Mouse (Mus musculus): ENCODE data around the gene Ccdc124. TPM values are rescaled to one million over a fixed set of nuclear protein-coding genes. Genes with fewer than 3 reads are reported as not detected.
"Not testable (repeated sequence)": the region's sequence is repeated elsewhere in the genome, so short reads cannot be mapped to it uniquely, and the experiment has no call there.

Ccdc124 gene
- polyA plus RNA-seq, 1 experiment from 2014 or later, result 165 TPM

GRCm38 (mm10) chr8:70897681-70898413 lies 24.1 kb upstream of the Ccdc124 start:
- peaks cover 3% of the 10 kb centered on the region for H3K4me1 ChIP-seq (replicated peaks; ENCODE audit: control insufficient read depth, insufficient read depth, low read length)
- peak overlapping the region; percentile 70 for H3K9ac ChIP-seq (ENCODE audit: low read length)
- peak overlapping the region; percentile 58 for H3K27ac ChIP-seq (ENCODE audit: low read depth, low read length)
- DNase-seq (ENCODE audit: low spot score) (peak; percentile 93), ATAC-seq (replicated peaks; ENCODE audit: low FRiP score) (peak; percentile 68)
- under 1% methylated on average over 20 of the region's 20 CpGs for WGBS
- no peaks in the 10 kb centered on the region for H3K9me3 ChIP-seq (ENCODE audit: control insufficient read depth, low read length)
- H3K4me2 ChIP-seq (ENCODE audit: low read depth, low read length, severe bottlenecking), result peak overlapping the region; percentile 70
- peak overlapping the region; percentile 71 for H3K4me3 ChIP-seq (ENCODE audit: low read depth, low read length)
- peaks cover 7% of the 10 kb centered on the region for H3K36me3 ChIP-seq (ENCODE audit: control insufficient read depth, insufficient read depth, low read length)
- peaks cover 7% of the 10 kb centered on the region for H3K27me3 ChIP-seq (ENCODE audit: control insufficient read depth, insufficient read depth, low read length)

DNA sequence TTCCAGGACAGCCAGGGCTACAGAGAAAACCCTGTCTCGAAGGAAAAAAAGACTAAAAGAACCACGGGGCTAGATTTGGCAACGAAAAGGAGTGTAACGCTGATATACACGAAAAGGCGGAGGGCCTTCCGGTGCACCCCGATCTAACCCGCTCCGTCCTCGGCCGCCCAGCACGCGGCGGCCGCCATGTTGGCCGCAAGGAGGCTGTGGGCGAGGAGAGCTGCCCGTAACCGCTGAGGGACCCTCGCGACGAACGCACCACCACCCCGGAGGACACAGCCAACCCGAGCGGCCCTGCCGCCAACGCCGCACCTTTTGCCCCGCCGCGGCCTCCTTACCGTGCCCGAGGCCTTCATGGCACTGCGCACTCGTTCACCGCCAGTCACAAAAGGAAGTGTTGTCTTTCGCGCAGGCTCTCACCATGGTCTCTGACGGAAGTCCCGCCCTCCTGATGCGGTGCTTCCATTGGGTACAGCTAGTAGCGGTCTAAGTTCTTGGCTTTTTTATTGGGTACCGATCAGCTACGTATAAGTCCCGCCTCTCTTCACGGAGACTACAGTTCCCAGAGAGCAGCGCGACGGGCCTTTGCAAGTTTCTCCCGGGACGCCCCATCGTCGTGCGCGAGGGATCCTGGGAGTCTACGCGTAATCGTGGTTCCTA lies 23.4 kb upstream of the Ccdc124 start, which contains the start of gene Rpl18a:
TSS of gene Rpl18a (minus strand) at position 392 of the 660 bp plus-strand sequence.
- peaks cover 10% of the 10 kb centered on the region for H3K4me1 ChIP-seq (replicated peaks; ENCODE audit: control insufficient read depth, insufficient read depth, low read length)
- H3K4me3 ChIP-seq (ENCODE audit: low read depth, low read length), result peak within 1 kb of the TSS; percentile 71
- H3K36me3 ChIP-seq (ENCODE audit: control insufficient read depth, insufficient read depth, low read length), result peaks cover 7% of the 10 kb centered on the region
- H3K4me2 ChIP-seq (ENCODE audit: low read depth, low read length, severe bottlenecking), result peak within 1 kb of the TSS; percentile 84
- H3K9ac ChIP-seq (ENCODE audit: low read length), result peak within 1 kb of the TSS; percentile 94
- ATAC-seq (replicated peaks; ENCODE audit: low FRiP score), result peak; percentile 97
- no peaks in the 10 kb centered on the region for H3K9me3 ChIP-seq (ENCODE audit: control insufficient read depth, low read length)
- H3K27ac ChIP-seq (ENCODE audit: low read depth, low read length), result peak within 1 kb of the TSS; percentile 58
- peaks cover 14% of the 10 kb centered on the region for H3K27me3 ChIP-seq (ENCODE audit: control insufficient read depth, insufficient read depth, low read length)
- DNase-seq (ENCODE audit: low spot score), result peak; percentile 95
- WGBS, result under 1% methylated on average over 60 of the region's 60 CpGs

DNA sequence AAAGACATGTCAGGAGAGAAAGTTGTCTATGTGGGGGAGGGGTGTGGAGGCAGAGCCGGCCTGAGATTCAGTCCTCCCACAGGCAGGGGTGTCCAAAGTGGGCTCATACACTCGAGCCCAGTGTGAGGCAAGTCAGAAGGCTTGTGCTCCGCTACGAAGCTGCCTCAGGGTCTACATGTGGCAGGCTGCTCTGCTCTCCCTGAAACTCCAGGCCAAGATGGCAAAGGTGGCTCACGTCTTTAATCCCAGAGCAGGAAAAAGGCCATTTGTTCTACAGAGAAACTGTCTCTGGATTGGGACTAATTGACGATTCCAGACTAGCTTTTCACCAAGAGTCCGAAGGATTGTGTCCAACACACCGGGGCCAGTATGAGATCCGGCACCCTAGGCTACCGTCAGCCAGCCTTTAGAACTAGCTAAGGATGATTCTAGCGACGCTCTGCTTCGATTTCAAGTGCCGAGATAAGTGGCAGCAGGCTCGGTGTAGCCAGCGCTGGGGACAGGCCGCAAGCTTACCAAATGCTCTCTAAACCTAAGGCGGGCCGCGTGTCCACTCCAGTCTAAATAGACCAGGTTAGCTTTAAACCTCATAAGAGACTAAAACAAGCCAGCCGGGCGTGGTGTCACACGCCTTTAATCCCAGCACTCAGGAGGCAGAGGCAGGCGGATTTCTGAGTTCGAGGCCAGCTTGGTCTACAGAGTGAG lies 22.7 kb upstream of the Ccdc124 start:
- Histone ChIP-seq H3K27ac (ENCODE audit: low read depth, low read length) (no peak overlapping the region), H3K9me3 (ENCODE audit: control insufficient read depth, low read length) (no peaks in the 10 kb centered on the region), H3K4me3 (ENCODE audit: low read depth, low read length) (peak overlapping the region; percentile 71), H3K4me2 (ENCODE audit: low read depth, low read length, severe bottlenecking) (peak overlapping the region; percentile 84), H3K36me3 (ENCODE audit: control insufficient read depth, insufficient read depth, low read length) (peaks cover 7% of the 10 kb centered on the region), H3K27me3 (ENCODE audit: control insufficient read depth, insufficient read depth, low read length) (peaks cover 21% of the 10 kb centered on the region), H3K9ac (ENCODE audit: low read length) (peak overlapping the region; percentile 94), H3K4me1 (replicated peaks; ENCODE audit: control insufficient read depth, insufficient read depth, low read length) (peaks cover 12% of the 10 kb centered on the region)
- peak; percentile 57 for DNase-seq (ENCODE audit: low spot score)
- 5% methylated on average over 25 of the region's 25 CpGs for WGBS
- ATAC-seq (replicated peaks; ENCODE audit: low FRiP score), result no peak

- ATAC-seq (replicated peaks; ENCODE audit: low FRiP score); H3K27ac ChIP-seq (ENCODE audit: low read depth, low read length): not testable (repeated sequence)
These were observed 22.0 kb upstream of the Ccdc124 start for GRCm38 (mm10) chr8:70895571-70896259.

GRCm38 (mm10) chr8:70894771-70895545 lies 21.2 kb upstream of the Ccdc124 start:
- ATAC-seq (replicated peaks; ENCODE audit: low FRiP score), result no peak
- Histone ChIP-seq H3K27ac (ENCODE audit: low read depth, low read length) (no peak overlapping the region), H3K4me3 (ENCODE audit: low read depth, low read length) (no peak overlapping the region), H3K27me3 (ENCODE audit: control insufficient read depth, insufficient read depth, low read length) (peaks cover 36% of the 10 kb centered on the region), H3K36me3 (ENCODE audit: control insufficient read depth, insufficient read depth, low read length) (peaks cover 7% of the 10 kb centered on the region), H3K4me1 (replicated peaks; ENCODE audit: control insufficient read depth, insufficient read depth, low read length) (peaks cover 12% of the 10 kb centered on the region), H3K9ac (ENCODE audit: low read length) (no peak overlapping the region), H3K4me2 (ENCODE audit: low read depth, low read length, severe bottlenecking) (no peak overlapping the region), H3K9me3 (ENCODE audit: control insufficient read depth, low read length) (no peaks in the 10 kb centered on the region)
- peak; percentile 51 for DNase-seq (ENCODE audit: low spot score)
- 91% methylated on average over 8 of the region's 8 CpGs for WGBS

More at GRCm38 (mm10) chr8:70895571-70896259, 22.0 kb upstream of the Ccdc124 start:
- Histone ChIP-seq H3K4me3 (ENCODE audit: low read depth, low read length) (peak overlapping the region; percentile 71), H3K4me2 (ENCODE audit: low read depth, low read length, severe bottlenecking) (peak overlapping the region; percentile 84), H3K4me1 (replicated peaks; ENCODE audit: control insufficient read depth, insufficient read depth, low read length) (peaks cover 12% of the 10 kb centered on the region), H3K27me3 (ENCODE audit: control insufficient read depth, insufficient read depth, low read length) (peaks cover 28% of the 10 kb centered on the region)
- not testable (repeated sequence) for H3K9me3 ChIP-seq (ENCODE audit: control insufficient read depth, low read length); H3K36me3 ChIP-seq (ENCODE audit: control insufficient read depth, insufficient read depth, low read length); H3K9ac ChIP-seq (ENCODE audit: low read length); DNase-seq (ENCODE audit: low spot score)
- WGBS, result 84% methylated on average over 23 of the region's 24 CpGs

GRCm38 (mm10) chr8:70894385-70894720 lies 20.6 kb upstream of the Ccdc124 start:
- H3K4me2 ChIP-seq (ENCODE audit: low read depth, low read length, severe bottlenecking), result no peak overlapping the region
- no peak for ATAC-seq (replicated peaks; ENCODE audit: low FRiP score)
- H3K27ac ChIP-seq (ENCODE audit: low read depth, low read length), result no peak overlapping the region
- 75% methylated on average over 2 of the region's 2 CpGs for WGBS
- no peaks in the 10 kb centered on the region for H3K9me3 ChIP-seq (ENCODE audit: control insufficient read depth, low read length)
- no peak for DNase-seq (ENCODE audit: low spot score)
- peaks cover 36% of the 10 kb centered on the region for H3K27me3 ChIP-seq (ENCODE audit: control insufficient read depth, insufficient read depth, low read length)
- H3K9ac ChIP-seq (ENCODE audit: low read length), result no peak overlapping the region
- no peak overlapping the region for H3K4me3 ChIP-seq (ENCODE audit: low read depth, low read length)
- peaks cover 7% of the 10 kb centered on the region for H3K36me3 ChIP-seq (ENCODE audit: control insufficient read depth, insufficient read depth, low read length)
- peaks cover 12% of the 10 kb centered on the region for H3K4me1 ChIP-seq (replicated peaks; ENCODE audit: control insufficient read depth, insufficient read depth, low read length)

DNA sequence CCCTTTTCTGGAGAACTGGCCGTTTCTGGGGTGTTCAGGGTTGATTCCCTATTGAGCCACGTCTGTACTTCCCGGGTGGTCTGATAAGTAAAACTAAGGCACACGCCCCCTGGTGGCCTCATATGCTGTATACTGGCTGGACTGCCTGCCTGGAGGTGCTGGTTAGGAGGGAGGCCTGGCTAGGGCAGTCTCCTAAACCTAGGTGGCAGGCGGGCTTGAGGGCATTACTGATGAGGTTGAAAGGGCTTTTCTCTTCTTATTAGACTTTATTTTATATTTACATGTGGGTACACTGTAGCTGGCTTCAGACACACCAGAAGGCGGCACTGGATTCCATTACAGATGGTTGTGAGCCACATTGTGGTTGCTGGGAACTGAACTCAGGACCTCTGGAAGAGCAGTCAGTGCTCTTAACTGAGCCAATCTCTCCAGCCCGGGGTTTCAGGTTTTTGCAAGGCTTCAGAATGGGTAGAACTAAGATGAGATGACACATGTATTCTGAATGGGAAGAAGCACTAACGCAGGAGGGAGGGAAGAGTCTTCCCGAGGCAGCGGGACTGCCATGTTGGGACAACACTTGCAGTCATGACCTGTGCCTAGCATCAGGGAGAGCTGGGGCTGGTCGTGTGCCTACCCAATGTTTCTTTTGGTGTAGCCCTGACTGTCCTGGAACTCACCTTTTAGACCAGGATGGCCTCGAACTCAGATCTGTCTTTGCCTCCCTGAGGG lies 20.1 kb upstream of the Ccdc124 start:
- WGBS, result 31% methylated on average over 12 of the region's 12 CpGs
- H3K9ac ChIP-seq (ENCODE audit: low read length), result no peak overlapping the region

More for the DNA sequence above, 20.1 kb upstream of the Ccdc124 start:
- Histone ChIP-seq H3K4me1 (replicated peaks; ENCODE audit: control insufficient read depth, insufficient read depth, low read length) (peaks cover 12% of the 10 kb centered on the region), H3K4me2 (ENCODE audit: low read depth, low read length, severe bottlenecking) (no peak overlapping the region), H3K36me3 (ENCODE audit: control insufficient read depth, insufficient read depth, low read length) (peaks cover 7% of the 10 kb centered on the region), H3K4me3 (ENCODE audit: low read depth, low read length) (no peak overlapping the region), H3K9me3 (ENCODE audit: control insufficient read depth, low read length) (no peaks in the 10 kb centered on the region), H3K27me3 (ENCODE audit: control insufficient read depth, insufficient read depth, low read length) (peaks cover 36% of the 10 kb centered on the region), H3K27ac (ENCODE audit: low read depth, low read length) (no peak overlapping the region)
- peak; percentile 93 for DNase-seq (ENCODE audit: low spot score)
- ATAC-seq (replicated peaks; ENCODE audit: low FRiP score), result peak; percentile 31; the same call in 1 of the 2 replicates
